Mouse (Mus musculus) central nervous system, embryonic 11.5 days (tissue): ENCODE data around the gene Ganc. TPM values are rescaled to one million over a fixed set of nuclear protein-coding genes. Genes with fewer than 3 reads are reported as not detected.

Source experiments
- polyA plus RNA-seq: library from polyadenylated mRNA; depleted of rRNA; stranded (reverse); fragments of >200 nt; gene quantifications from 2 replicates; pipeline ENCODE4 v1.2.3, GENCODE M21; 2012; rRNA removed

The Ganc gene
- polyA plus RNA-seq, result 8.5 and 9.9 TPM in 2 replicates

GRCm38 (mm10) chr2:120403653-120403985, at the start of gene Ganc:
Gene Ganc (plus strand): TSS chr2:120403896.

GRCm38 (mm10) chr2:120403986-120404822, 508 bp downstream of the Ganc start, which contains the start of gene Tmem87a:
Gene Tmem87a (minus strand): TSS chr2:120404113.

GRCm38 (mm10) chr2:120455719-120456118, 52.0 kb downstream of the Ganc start, which contains the start of gene Capn3:
Gene Capn3 (plus strand): TSS chr2:120456019.

Other genes starting within 250 kb of the Ganc start
- 10.2 and 11.3 TPM in 2 replicates for gene Ehd4, start 249.3 kb upstream of the Ganc start, polyA plus RNA-seq
- gene Pla2g4e, start 158.6 kb upstream of the Ganc start, polyA plus RNA-seq, result 0.04 and 0.17 TPM in 2 replicates
- 0.04 and 0.05 TPM in 2 replicates for gene Pla2g4d, start 114.7 kb upstream of the Ganc start, polyA plus RNA-seq
- gene Pla2g4f, start 89.7 kb upstream of the Ganc start, polyA plus RNA-seq, result 0.05 TPM in 2 replicates
- 27.2 and 40.2 TPM in 2 replicates for gene Vps39, start 50.8 kb upstream of the Ganc start, polyA plus RNA-seq
- 20.7 and 26.7 TPM in 2 replicates for gene Tmem87a, start 217 bp downstream of the Ganc start, polyA plus RNA-seq
- gene Capn3, start 52.1 kb downstream of the Ganc start, polyA plus RNA-seq, result 3.9 and 4.4 TPM in 2 replicates
- 58.3 and 60.8 TPM in 2 replicates for gene Zfp106, start 159.9 kb downstream of the Ganc start, polyA plus RNA-seq
- gene Snap23, start 163.8 kb downstream of the Ganc start, polyA plus RNA-seq, result 30.1 and 54.9 TPM in 2 replicates
- 15.4 and 24.4 TPM in 2 replicates for gene Haus2, start 205.5 kb downstream of the Ganc start, polyA plus RNA-seq
- 13.5 and 21.1 TPM in 2 replicates for gene Lrrc57, start 205.6 kb downstream of the Ganc start, polyA plus RNA-seq
- 7.5 and 14.4 TPM in 2 replicates for gene Stard9, start 225.2 kb downstream of the Ganc start, polyA plus RNA-seq